Mouse (Mus musculus) layer of hippocampus, adult 9-11 months (tissue): Measurements from ENCODE around the gene Olfr1040.
"Not testable (repeated sequence)": the region's sequence is repeated elsewhere in the genome, so short reads cannot be mapped to it uniquely, and the experiment has no call there.

Experiments used
- DNase-seq: peaks from one replicate; pipeline ENCODE4 v3.0.0; 2022

Gene Olfr1040

GRCm38 (mm10) chr2:86146632-86147031, at the start of gene Olfr1040:
Gene Olfr1040, minus strand, starts transcription at chr2:86146732.
- DNase-seq: no peak

- no peak for DNase-seq
These were observed 49.3 kb upstream of the Olfr1040 start for GRCm38 (mm10) chr2:86195863-86196262.

- no peak for DNase-seq
These were observed 39.1 kb upstream of the Olfr1040 start, which contains the start of gene Olfr52 for GRCm38 (mm10) chr2:86185583-86185982. Gene Olfr52, minus strand, starts transcription at chr2:86185683.

DNA sequence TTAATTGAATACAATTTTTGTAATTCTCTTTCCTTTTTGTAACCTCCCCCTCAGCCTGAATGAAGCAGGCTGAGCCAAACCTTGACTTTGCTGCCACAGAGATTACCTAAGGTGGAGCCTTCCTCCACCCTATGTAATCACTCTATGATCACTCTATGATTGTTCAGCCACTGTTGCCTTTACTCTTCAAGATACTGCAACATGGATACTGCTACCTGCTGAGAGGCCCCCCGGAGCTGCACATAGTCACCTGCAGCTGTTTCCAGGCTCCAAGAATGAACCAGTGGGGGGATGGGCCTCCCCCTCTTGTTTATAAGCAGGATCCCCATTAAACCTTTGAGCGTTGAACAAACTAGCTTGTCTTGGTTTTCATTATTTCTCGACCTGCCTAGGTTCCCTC, 33.4 kb upstream of the Olfr1040 start:
- no peak for DNase-seq

GRCm38 (mm10) chr2:86177720-86178119, 31.2 kb upstream of the Olfr1040 start, which contains the start of gene Olfr1044:
Gene Olfr1044, minus strand, starts transcription at chr2:86177820.
- no peak for DNase-seq

GRCm38 (mm10) chr2:86175422-86175821, 28.9 kb upstream of the Olfr1040 start:
- DNase-seq: not testable (repeated sequence)

DNA sequence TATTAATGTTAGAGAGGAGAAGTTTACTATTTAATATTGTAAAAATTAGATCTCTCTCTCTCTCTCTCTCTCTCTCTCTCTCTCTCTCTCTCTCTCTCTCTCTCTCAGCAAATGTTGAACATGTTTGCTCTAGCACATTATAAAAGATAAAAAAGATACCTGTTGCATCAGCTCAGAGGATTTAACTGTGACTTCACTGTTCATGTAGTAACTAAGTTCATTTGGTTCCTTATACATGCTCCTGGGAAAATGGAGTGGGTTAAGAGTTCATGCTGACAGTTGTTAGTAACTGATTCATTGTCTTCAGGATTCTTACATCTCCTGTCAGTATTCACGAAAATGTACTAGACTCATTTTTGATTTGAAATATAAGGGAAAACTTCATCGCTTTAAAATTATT, 20.9 kb upstream of the Olfr1040 start, which contains the start of gene Olfr1043:
Gene Olfr1043, minus strand, starts transcription at position 101 of the 400 bp plus-strand sequence.
- no peak for DNase-seq

- DNase-seq: no peak
These were observed 15.2 kb upstream of the Olfr1040 start, which contains the start of gene Olfr1042 for GRCm38 (mm10) chr2:86161738-86162137. Gene Olfr1042, minus strand, starts transcription at chr2:86161838.

GRCm38 (mm10) chr2:86135828-86136227, 10.7 kb downstream of the Olfr1040 start, which contains the start of gene Olfr1039:
Gene Olfr1039, minus strand, starts transcription at chr2:86135928.
- DNase-seq: no peak
